Mouse (Mus musculus) forebrain, embryonic 13.5 days (tissue): ENCODE data around the gene Fkbp3. TPM values are rescaled to one million over a fixed set of nuclear protein-coding genes. Genes with fewer than 3 reads are reported as not detected.
A peak's percentile ranks its signal among the peaks of the same experiment; 100 is the strongest.
"Not testable (repeated sequence)": the region's sequence is repeated elsewhere in the genome, so short reads cannot be mapped to it uniquely, and the experiment has no call there.

Source experiments
- ATAC-seq: fragments of 200-750 bp; cut with Nextera tagmentation; 2 replicates; pipeline ENCODE4 v1.8.0; 2017
- H3K27ac ChIP-seq: fragments of 300-500 bp; sonication (generic); 2 replicates; pipeline ENCODE4 v1.5.1; 2015; ENCODE audit warnings: inconsistent platforms, mild to moderate bottlenecking, moderate library complexity
- H3K27me3 ChIP-seq: fragments of 300-500 bp; sonication (generic); 2 replicates; pipeline ENCODE4 v1.6.1; 2015; ENCODE audit warnings: mild to moderate bottlenecking, inconsistent platforms
- H3K36me3 ChIP-seq: fragments of 300-500 bp; sonication (generic); 2 replicates; pipeline ENCODE4 v1.6.1; 2015; ENCODE audit warnings: mild to moderate bottlenecking, inconsistent platforms; ENCODE audit not compliant: poor library complexity, severe bottlenecking
- H3K4me1 ChIP-seq: fragments of 300-500 bp; sonication (generic); 2 replicates; pipeline ENCODE4 v1.6.1; 2015; ENCODE audit warnings: inconsistent platforms
- H3K4me2 ChIP-seq: fragments of 300-500 bp; sonication (generic); 2 replicates; pipeline ENCODE4 v1.6.1; 2015; ENCODE audit warnings: inconsistent platforms, mild to moderate bottlenecking, moderate library complexity
- H3K4me3 ChIP-seq: fragments of 300-500 bp; sonication (generic); 2 replicates; pipeline ENCODE4 v1.5.1; 2015; ENCODE audit warnings: mild to moderate bottlenecking, inconsistent platforms
- H3K9ac ChIP-seq: fragments of 300-500 bp; sonication (generic); 2 replicates; pipeline ENCODE4 v1.6.1; 2015; ENCODE audit warnings: mild to moderate bottlenecking, inconsistent platforms
- H3K9me3 ChIP-seq: fragments of 300-500 bp; sonication (generic); replicated peaks from 2 replicates; pipeline ENCODE4 v1.6.1; 2016; ENCODE audit warnings: inconsistent platforms
- WGBS: fragments of 180-500 bp; shearing (Covaris S2); methylation state at CpG from one replicate; pipeline ENCODE4 v1.1.7; 2015; 5-methylcytosine and 5-hydroxymethylcytosine counted together
- polyA plus RNA-seq: library from polyadenylated mRNA; unstranded; fragments of >200 nt; fragmentation: Nextera tagmentation; extraction: Ambion mirVana; gene quantifications from 2 replicates; pipeline ENCODE4 v1.2.1, GENCODE M21; 2015

Fkbp3 gene
- 636 and 684 TPM in 2 replicates for polyA plus RNA-seq

DNA sequence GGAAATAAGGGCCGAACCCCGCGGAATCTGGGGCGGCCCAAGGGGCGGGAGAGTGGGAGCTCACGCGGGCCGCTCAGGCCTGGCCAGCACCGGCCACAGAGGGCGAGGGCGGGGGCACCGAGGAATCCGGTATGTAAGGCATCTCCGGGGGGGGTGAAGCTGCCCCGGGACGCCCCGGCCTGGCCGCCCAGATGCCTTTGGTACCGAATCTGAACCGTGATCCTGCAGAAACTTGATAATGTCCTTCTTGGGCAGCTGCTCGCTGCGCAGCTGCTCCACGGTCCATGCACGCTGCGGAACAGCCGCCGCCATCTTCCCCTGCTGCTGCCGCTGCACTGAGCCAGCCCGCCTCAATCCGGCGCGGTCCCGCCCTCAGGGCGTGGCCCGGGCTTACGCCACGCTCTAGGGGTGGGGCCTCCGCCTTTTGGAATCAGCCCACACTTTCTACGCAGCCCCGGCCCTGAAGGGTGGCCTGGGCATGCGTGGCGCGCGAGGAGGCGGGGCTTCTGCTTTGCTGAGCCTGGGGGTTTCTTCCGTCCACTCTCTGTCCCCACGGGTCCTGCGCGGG is at the start of gene Fkbp3:
Fkbp3 (minus strand) TSS at position 397 of the 568 bp plus-strand sequence.
- H3K36me3 ChIP-seq: peaks cover 10% of the 10 kb centered on the region
- peak within 1 kb of the TSS; percentile 93 for H3K4me2 ChIP-seq
- 0% methylated on average over 49 of the region's 49 CpGs for WGBS
- H3K9me3 ChIP-seq: no peaks in the 10 kb centered on the region
- peak within 1 kb of the TSS; percentile 94 for H3K27ac ChIP-seq
- peaks cover 42% of the 10 kb centered on the region for H3K4me1 ChIP-seq
- H3K27me3 ChIP-seq: no peaks in the 10 kb centered on the region
- ATAC-seq: peak; percentile 99
- peak within 1 kb of the TSS; percentile 94 for H3K9ac ChIP-seq
- H3K4me3 ChIP-seq: peak within 1 kb of the TSS; percentile 86

DNA sequence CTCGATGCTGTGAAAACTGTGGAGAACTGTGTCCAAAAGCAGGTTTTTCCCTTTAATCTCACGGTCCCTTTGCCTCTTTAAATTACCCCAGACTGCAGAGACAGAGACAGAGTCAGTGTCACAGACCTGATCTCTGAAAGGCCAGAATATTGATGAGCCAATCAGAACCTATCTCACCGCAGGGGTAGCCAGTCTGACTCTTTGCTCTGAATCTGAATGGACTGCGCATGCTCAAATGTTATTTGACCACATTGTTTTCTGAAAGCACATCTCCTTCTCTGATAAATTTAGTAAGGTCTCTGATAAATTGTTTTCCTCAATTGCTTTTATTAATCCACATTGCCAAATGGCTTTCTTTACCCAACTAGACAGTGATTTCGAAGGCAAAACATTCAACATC is 45.6 kb upstream of the Fkbp3 start:
- no peak overlapping the region for H3K9ac ChIP-seq
- H3K36me3 ChIP-seq: peaks cover 73% of the 10 kb centered on the region
- ATAC-seq: no peak
- no peak overlapping the region for H3K4me2 ChIP-seq
- H3K9me3 ChIP-seq: no peaks in the 10 kb centered on the region
- no peaks in the 10 kb centered on the region for H3K27me3 ChIP-seq
- H3K4me1 ChIP-seq: no peaks in the 10 kb centered on the region
- H3K27ac ChIP-seq: no peak overlapping the region
- H3K4me3 ChIP-seq: no peak overlapping the region
- WGBS: 91% methylated on average over 5 of the region's 5 CpGs

DNA sequence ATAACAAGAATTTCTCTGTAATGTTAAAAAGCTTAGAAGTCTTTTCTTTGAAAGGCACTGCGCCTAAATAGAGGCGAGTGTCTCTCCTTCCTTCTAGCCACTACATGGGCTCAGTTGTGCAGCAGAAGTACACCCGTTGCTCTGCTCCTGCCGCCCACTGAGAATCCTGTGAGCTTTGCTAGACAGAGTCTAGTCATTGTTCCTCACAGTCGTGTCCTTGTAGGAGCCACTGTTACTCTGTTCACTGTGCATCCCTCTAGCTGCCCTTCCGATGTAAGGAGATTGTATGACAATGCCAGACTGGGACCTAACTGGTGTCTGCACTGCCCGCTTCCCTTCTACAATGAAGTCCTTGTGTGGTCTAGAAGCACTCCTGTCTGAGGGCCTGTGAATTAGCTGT is 45.2 kb upstream of the Fkbp3 start:
- no peak overlapping the region for H3K9ac ChIP-seq

DNA sequence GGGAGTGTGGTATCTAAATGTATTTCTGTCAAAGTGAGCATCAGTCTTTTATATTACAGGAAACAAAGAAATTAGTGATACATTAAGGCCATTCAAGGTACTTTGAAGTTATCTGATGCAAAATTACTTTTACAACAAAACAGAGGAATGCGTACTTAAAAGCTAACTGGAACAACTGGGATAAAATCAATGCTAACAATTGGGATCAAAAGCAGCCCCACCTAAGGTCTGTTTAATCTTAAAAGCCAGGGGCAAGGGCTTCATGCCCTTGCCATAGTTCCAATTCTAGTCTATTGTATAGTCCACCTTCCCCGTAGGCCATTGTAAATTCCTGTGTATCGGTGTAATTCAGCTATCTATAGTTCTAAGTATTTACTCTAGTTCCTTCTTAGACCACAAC is 41.2 kb upstream of the Fkbp3 start:
- H3K4me2 ChIP-seq, ATAC-seq: not testable (repeated sequence)
- H3K36me3 ChIP-seq: peaks cover 54% of the 10 kb centered on the region

More for the DNA sequence above, 45.2 kb upstream of the Fkbp3 start:
- ATAC-seq: no peak
- H3K4me2 ChIP-seq: no peak overlapping the region
- no peaks in the 10 kb centered on the region for H3K4me1 ChIP-seq
- H3K36me3 ChIP-seq: peaks cover 73% of the 10 kb centered on the region
- no peaks in the 10 kb centered on the region for H3K27me3 ChIP-seq
- no peak overlapping the region for H3K27ac ChIP-seq
- H3K4me3 ChIP-seq: no peak overlapping the region
- no peaks in the 10 kb centered on the region for H3K9me3 ChIP-seq
- WGBS: 84% methylated on average over 7 of the region's 7 CpGs

DNA sequence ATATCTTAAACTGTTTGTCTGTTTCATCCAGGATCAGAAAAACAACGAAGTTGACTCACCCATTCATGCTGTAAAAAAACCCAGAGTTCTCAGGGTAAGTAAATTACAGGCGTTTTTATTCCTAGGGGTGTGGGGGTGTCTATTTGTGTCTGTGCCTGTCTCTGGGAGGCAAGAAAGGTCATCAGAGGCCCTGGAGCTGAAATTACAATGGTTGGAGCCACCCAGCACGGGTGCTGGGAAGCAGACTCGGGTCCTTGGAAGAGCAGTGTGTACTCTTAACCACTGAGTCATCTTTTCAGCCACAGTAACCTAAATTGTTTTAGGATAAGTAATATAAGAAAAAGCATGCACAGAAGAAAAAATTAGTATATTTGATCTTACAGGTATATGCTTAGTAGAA is 40.1 kb upstream of the Fkbp3 start:
- H3K27me3 ChIP-seq: no peaks in the 10 kb centered on the region
- no peak for ATAC-seq
- H3K36me3 ChIP-seq: peaks cover 52% of the 10 kb centered on the region
- WGBS: 90% methylated on average over 4 of the region's 4 CpGs
- no peak overlapping the region for H3K4me2 ChIP-seq
- H3K9me3 ChIP-seq: no peaks in the 10 kb centered on the region
- no peak overlapping the region for H3K4me3 ChIP-seq
- no peak overlapping the region for H3K27ac ChIP-seq
- no peak overlapping the region for H3K9ac ChIP-seq
- H3K4me1 ChIP-seq: no peaks in the 10 kb centered on the region

More for the DNA sequence above, 41.2 kb upstream of the Fkbp3 start:
- not testable (repeated sequence) for H3K27me3 ChIP-seq, H3K4me1 ChIP-seq, H3K27ac ChIP-seq, H3K9me3 ChIP-seq, H3K9ac ChIP-seq, H3K4me3 ChIP-seq
- 90% methylated on average over 3 of the region's 3 CpGs for WGBS

DNA sequence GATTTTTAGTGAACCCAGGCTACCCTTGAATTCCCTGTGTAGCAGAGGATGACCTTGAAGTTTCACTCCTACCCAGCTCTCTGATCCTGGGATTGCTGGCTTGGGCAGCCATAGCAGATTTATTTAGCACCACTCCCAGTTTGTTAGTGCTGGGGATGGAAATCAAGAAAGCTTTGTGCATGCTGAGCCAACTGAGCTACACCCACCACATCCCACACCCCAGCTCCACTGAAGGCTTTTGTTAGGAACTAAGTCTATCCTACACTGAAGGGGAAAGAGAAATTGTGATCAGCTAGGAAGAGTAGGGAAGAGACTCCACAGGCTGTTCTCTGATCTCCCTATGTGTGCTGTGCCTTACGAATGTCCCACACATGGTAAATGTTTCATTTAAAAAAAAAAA is 39.0 kb upstream of the Fkbp3 start:
- Histone ChIP-seq H3K27me3 (no peaks in the 10 kb centered on the region), H3K9me3 (no peaks in the 10 kb centered on the region), H3K36me3 (peaks cover 43% of the 10 kb centered on the region), H3K4me3 (no peak overlapping the region), H3K4me1 (no peaks in the 10 kb centered on the region), H3K4me2 (no peak overlapping the region), H3K9ac (no peak overlapping the region), H3K27ac (no peak overlapping the region)
- no peak for ATAC-seq
- 94% methylated on average over 1 of the region's 1 CpGs for whole genome bisulfite sequencing

DNA sequence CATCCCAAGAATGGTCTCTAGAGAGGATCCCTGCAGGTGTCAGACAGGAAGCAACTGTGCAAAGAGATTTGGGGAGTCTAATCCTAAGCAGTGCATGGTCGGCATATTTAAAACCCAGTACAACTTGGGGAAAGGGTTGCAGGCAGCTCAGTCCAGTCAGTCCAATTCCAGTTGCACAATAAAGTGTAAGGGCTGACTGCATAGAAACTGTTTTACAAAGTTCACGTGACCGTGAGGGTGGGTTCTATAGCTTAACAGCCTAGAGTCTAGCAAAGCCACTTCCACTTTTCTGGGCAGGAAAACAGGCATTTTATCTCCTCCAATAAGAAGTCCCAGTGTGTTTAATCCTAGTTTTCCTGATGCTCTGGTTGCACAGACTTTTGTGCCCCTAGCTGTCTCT is 37.7 kb upstream of the Fkbp3 start:
- peaks cover 38% of the 10 kb centered on the region for H3K36me3 ChIP-seq
- H3K4me1 ChIP-seq: no peaks in the 10 kb centered on the region
- H3K27me3 ChIP-seq: no peaks in the 10 kb centered on the region
- WGBS: 91% methylated on average over 3 of the region's 3 CpGs
- H3K4me3 ChIP-seq: no peak overlapping the region
- no peak overlapping the region for H3K9ac ChIP-seq
- H3K9me3 ChIP-seq: no peaks in the 10 kb centered on the region
- no peak overlapping the region for H3K27ac ChIP-seq
- ATAC-seq: no peak
- H3K4me2 ChIP-seq: no peak overlapping the region

DNA sequence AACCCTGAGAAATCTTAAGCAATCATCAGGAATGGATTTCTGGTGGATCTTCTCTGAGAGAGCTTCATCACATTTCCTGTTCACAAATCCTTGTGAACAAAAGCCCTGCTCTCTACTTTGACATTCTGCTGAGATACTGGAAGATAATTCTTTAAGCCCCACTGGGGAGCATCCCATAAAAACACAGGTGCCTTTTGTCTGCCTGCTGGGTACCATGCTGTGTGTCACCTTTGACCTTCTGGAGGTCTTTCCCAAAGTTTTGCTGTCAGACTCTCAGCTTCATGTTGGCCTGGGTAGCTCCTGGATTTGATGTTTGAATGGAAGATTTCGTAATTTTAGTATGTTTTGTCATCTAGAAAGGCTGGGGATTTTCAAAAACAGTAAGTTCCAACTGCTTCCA is 34.9 kb upstream of the Fkbp3 start:
- Histone ChIP-seq H3K9me3 (no peaks in the 10 kb centered on the region), H3K4me1 (no peaks in the 10 kb centered on the region), H3K36me3 (peaks cover 36% of the 10 kb centered on the region), H3K4me2 (no peak overlapping the region), H3K4me3 (no peak overlapping the region), H3K9ac (no peak overlapping the region), H3K27me3 (no peaks in the 10 kb centered on the region), H3K27ac (no peak overlapping the region)
- 74% methylated on average over 1 of the region's 1 CpGs for WGBS
- ATAC-seq: no peak

DNA sequence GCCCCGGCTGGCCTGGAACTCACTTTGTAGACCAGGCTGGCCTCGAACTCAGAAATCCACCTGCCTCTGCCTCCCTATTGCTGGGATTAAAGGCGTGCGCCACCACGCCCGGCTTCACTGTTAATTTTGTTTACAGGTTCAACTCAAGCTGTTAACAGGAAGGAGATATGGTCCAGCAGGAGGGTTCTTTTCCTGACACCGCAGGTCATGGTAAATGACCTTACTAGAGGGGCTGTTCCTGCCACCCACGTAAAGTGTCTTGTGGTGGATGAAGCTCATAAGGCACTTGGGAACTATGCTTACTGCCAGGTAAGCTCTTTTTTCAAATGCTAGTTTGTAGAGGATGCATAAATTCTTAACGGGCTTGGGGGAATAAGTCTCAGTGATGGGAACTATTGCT is 3.1 kb upstream of the Fkbp3 start:
- peaks cover 42% of the 10 kb centered on the region for H3K4me1 ChIP-seq
- H3K9ac ChIP-seq: peak overlapping the region; percentile 89; the same call in 1 of the 2 replicates
- WGBS: 91% methylated on average over 9 of the region's 9 CpGs
- H3K27me3 ChIP-seq: no peaks in the 10 kb centered on the region
- H3K4me2 ChIP-seq: peak overlapping the region; percentile 93
- H3K36me3 ChIP-seq: peaks cover 11% of the 10 kb centered on the region
- H3K4me3 ChIP-seq: peak overlapping the region; percentile 86
- no peak for ATAC-seq
- no peaks in the 10 kb centered on the region for H3K9me3 ChIP-seq
- H3K27ac ChIP-seq: no peak overlapping the region

DNA sequence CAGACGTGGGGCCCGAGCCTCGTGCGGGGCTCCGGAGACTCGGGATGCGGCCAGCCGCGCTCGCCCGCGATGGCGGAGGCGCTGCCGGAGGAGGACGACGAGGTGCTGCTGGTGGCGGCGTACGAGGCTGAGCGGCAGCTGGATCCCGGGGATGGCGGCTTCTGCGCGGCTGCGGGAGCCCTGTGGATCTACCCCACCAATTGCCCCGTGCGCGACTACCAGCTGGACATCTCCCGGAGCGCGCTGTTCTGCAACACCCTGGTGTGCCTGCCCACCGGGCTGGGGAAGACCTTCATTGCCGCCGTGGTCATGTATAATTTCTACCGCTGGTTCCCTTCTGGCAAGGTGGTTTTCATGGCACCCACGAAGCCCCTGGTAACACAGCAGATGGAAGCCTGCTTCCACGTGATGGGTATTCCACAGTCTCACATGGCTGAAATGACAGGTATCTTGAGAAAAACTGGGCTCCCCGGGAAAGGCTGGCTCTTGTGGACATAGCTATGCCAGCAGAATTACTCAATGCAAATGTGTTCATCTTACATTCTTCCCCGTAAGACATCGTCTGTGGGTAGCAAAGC is 2.0 kb upstream of the Fkbp3 start:
- ATAC-seq: peak; percentile 11; the same call in 1 of the 2 replicates
- H3K4me3 ChIP-seq: peak overlapping the region; percentile 86

DNA sequence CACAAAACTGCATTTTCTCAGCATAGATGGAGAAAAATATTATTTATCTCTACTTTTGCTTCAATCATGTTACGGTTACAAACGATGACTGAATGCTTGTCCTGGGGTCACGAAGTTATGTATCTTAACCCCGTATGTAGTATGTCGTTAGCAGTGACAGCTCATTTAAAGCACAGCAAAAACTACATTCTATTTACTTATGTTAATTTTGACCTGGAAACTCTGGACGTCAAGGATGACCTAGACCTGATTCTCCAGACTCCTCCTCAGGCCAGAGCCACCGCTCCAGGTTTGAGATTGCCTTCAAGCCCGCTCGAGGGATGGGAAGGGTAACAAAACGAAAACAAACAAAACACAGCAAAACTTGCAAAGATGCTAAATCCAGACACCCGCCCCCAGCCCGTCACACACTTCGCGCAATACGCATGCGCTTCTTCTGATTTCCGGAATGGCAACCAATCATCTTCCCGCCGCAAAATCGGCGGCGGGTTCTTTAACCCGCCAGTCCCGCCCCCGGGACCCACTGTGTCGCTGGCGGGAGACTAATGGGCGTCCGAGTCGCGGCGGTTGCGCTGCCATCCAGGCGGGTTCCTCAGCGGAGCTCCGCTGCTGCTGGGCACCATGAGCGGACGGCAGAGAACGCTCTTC is 1.4 kb upstream of the Fkbp3 start, which contains the start of gene Fancm:
Fancm (plus strand) TSS at position 519 of the 648 bp plus-strand sequence.
- Histone ChIP-seq H3K4me3 (peak within 1 kb of the TSS; percentile 86), H3K27me3 (no peaks in the 10 kb centered on the region), H3K4me1 (peaks cover 42% of the 10 kb centered on the region), H3K36me3 (peaks cover 5% of the 10 kb centered on the region), H3K9ac (peak within 1 kb of the TSS; percentile 89), H3K9me3 (no peaks in the 10 kb centered on the region), H3K4me2 (peak within 1 kb of the TSS; percentile 93), H3K27ac (peak within 1 kb of the TSS; percentile 94)
- WGBS: 2% methylated on average over 39 of the region's 39 CpGs
- peak; percentile 52 for ATAC-seq

More for the DNA sequence above, 2.0 kb upstream of the Fkbp3 start:
- WGBS: 0% methylated on average over 40 of the region's 41 CpGs
- H3K4me1 ChIP-seq: peaks cover 42% of the 10 kb centered on the region
- H3K27ac ChIP-seq: peak overlapping the region; percentile 88
- H3K4me2 ChIP-seq: peak overlapping the region; percentile 93
- no peaks in the 10 kb centered on the region for H3K27me3 ChIP-seq
- H3K9me3 ChIP-seq: no peaks in the 10 kb centered on the region
- H3K9ac ChIP-seq: peak overlapping the region; percentile 89
- H3K36me3 ChIP-seq: peaks cover 10% of the 10 kb centered on the region

DNA sequence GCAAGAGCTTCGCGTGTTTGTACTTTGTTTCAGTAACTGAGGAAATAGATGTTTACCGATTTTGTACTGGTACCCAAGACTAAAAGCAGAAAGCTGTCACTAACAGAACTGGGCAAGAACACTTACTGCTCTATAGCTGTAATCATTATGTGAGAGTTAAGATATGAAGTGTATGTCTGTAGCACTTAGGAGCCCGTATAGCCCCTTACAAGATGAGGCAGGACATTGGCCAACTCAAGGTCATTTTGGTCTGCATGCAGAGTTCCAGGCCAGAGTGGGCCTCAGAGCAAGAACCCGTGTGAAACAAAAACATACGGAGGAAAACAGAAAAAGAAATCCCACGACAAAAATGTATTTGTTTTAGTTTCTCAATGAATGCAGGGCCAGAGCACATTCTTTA is 844 bp upstream of the Fkbp3 start:
- Histone ChIP-seq H3K27me3 (no peaks in the 10 kb centered on the region), H3K36me3 (0 out of 2 replicates have a peak, but pooled peaks cover 3% of the 10 kb centered on the region), H3K9ac (0 out of 2 replicates have a peak overlapping the region, but pooled peaks have one; percentile 68), H3K4me3 (peak overlapping the region; percentile 86), H3K27ac (peak overlapping the region; percentile 94; the same call in 1 of the 2 replicates), H3K4me1 (peaks cover 42% of the 10 kb centered on the region), H3K9me3 (no peaks in the 10 kb centered on the region), H3K4me2 (peak overlapping the region; percentile 93)
- WGBS: 40% methylated on average over 7 of the region's 7 CpGs
- no peak for ATAC-seq
